Mouse (Mus musculus) R1 (cell line): ENCODE data around the gene Gm14085.

Experiments
- DNase-seq: peaks from one replicate; pipeline ENCODE4 v3.0.0-alpha.2; 2018; ENCODE audit warnings: low read depth, low spot score

Gene Gm14085

GRCm38 (mm10) chr2:122561221-122561620 lies 76.5 kb downstream of the Gm14085 start:
- DNase-seq: no peak

- DNase-seq: no peak
Observed at GRCm38 (mm10) chr2:122562251-122562650, 77.5 kb downstream of the Gm14085 start.

DNA sequence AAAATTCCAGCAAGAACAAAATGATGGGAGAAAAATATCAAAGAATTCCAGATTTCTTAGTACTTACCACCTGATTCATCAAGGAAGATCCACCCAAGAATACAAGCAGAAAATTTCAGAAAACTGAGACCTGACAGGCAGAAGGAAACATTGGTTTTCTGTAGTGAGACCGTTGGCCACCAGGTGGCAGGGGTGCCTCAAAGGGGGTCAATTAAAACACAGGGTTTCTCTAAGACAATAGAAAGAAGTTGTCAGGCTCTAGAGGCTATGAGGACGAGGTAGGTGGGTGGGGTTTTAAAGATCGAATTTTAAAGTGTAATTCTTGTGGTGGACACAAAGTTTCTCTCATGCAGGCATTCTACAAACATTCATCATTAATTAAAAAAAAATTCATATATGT lies 84.7 kb downstream of the Gm14085 start:
- DNase-seq: peak; percentile 41

DNA sequence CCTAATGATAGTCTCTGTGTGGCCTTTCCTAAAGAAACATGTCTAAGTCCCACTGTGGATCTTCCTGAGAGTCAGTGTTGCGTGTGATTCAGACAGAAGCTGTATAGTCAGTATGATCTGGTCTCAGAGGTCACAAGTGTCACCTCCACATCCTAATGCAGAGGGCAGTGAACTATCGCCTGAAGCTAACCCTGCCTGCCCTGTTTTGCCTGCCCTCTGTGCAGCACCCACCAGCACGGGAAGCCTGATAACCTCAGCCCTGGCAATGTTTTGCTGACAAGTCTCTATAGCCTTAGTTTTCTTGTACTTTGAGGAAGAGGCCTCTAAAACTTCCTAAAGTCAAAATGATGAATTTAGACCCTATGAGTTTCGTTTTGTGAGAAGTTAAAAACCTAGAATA lies 85.7 kb downstream of the Gm14085 start:
- DNase-seq: no peak

- no peak for DNase-seq
Observed at GRCm38 (mm10) chr2:122571326-122571725, 86.6 kb downstream of the Gm14085 start.

DNA sequence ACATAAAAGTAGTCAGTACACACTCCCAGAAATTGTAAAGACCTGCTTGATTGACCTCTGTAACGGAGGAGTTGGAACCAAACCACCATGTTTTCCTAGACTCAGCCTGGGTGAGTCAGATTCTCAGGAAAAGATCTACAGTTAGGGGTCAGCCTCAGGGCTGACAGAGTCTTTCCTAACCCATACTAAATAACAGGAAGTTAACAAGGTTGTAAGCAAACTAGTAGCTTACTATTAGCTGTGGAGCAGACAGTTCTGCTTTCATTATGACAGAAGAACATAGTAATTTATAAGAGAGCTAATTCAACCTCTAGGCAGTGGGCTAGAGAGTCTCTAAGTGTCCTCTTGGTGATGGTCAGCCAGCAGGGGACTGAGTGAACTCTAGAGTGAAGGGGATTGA lies 87.7 kb downstream of the Gm14085 start:
- no peak for DNase-seq

DNA sequence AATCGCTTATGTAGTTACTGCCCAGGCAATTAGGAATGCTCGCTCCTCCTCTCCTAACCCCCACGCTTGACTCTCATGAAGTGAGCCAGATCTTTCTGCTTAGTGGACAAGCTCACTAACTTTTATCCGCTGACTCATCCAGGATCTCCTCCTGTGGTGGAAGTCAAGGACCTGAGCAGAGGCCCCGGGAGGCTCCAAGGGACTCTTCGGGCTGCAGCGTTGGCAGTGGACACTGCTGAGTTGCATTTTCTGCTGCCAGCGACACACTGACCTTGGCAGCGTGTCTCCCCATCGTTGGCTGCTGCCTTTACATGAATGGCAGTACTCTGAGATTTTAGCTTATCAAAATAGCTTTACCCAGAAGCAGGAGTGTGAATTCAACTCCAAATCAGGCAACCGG lies 90.7 kb downstream of the Gm14085 start:
- no peak for DNase-seq

GRCm38 (mm10) chr2:122576295-122576694 lies 91.6 kb downstream of the Gm14085 start:
- no peak for DNase-seq

DNA sequence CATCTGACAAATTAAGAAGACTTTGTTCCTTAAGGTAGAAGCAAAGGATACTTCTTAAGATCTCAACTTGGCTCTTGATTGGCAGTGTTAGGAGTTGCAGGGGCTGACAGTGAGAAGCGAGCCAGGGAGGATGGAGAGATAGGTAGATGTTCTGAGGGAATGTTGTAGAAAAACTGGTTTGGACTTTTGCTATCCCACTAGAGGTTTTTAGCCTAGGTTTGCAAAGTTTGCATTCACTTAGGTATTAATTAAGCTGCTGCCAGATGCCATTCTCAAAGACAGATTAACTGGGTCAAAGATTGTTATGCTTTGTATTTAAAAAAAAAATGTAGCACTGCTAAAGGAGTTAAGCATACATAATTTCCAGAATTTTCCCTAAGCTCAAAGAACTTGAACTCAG lies 92.6 kb downstream of the Gm14085 start:
- no peak for DNase-seq
